Mouse (Mus musculus): ENCODE measurements around the gene Jmy. TPM values are rescaled to one million over a fixed set of nuclear protein-coding genes. Genes with fewer than 3 reads are reported as not detected.

Gene Jmy
- 2.8 and 3.4 TPM in 2 replicates for polyA plus RNA-seq (2014; fragmentation: Nextera tagmentation; extraction: Ambion mirVana)

DNA sequence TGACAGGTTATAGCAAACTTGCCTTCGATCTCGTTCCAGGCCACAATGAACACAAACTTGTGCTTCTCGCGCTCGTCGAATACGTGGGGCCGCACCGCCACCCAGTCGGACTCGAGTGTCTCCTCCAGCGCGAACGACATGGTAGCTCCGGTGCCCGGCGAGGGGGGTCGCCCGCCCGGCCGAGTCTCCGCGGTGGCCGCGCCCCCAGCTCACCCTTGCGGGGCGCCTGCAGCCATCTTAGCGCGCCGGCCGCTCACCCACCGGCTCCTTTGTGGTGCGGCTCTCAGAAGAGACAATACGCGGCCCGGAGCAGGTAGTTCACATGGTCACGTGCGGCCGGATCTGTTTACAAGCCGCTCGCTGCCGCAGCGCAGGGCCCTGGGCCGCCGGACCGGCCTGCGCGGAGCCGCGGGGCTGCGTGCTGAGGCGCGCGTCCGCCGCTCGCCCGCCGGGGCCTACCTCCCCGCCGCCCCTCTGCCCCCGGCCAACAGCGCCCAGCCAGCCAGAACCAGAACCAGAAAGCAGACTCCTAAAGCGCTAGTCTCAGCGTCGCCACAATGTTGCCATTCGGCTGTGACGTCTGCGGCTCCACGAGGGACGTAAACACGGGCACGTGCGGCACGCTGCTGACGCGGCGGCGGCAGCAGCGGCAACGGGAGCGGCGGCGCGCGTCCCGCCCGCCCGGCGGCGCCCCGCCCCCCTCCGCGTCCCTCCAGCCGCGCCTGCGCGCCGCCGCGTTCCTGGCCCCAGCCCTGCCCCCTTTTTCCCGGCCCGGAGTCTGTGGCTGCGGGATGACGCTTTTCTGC is at the start of gene Jmy:
Jmy (minus strand) TSS at position 642 of the 806 bp plus-strand sequence.
- Histone ChIP-seq H3K4me2 (peak within 1 kb of the TSS; percentile 70), H3K9me3 (ENCODE audit: control insufficient read depth, low read length) (no peaks in the 10 kb centered on the region), H3K36me3 (ENCODE audit: control insufficient read depth, insufficient read depth, low read length) (peaks cover 4% of the 10 kb centered on the region; the same call in 1 of the 2 replicates), H3K9ac (ENCODE audit: low read depth, low read length) (peak within 1 kb of the TSS; percentile 81), H3K4me3 (ENCODE audit: low read depth, low read length) (peak within 1 kb of the TSS; percentile 69), H3K27me3 (replicated peaks; ENCODE audit: control insufficient read depth, insufficient read depth, low read length) (no peaks in the 10 kb centered on the region), H3K27ac (ENCODE audit: low read depth, low read length) (peak within 1 kb of the TSS; percentile 94), H3K4me1 (replicated peaks; ENCODE audit: control insufficient read depth, insufficient read depth, low read length) (peaks cover 13% of the 10 kb centered on the region)
- under 1% methylated on average over 105 of the region's 105 CpGs for WGBS
- ATAC-seq (replicated peaks; ENCODE audit: low FRiP score) (peak; percentile 85), DNase-seq (ENCODE audit: low spot score) (peak; percentile 85)

DNA sequence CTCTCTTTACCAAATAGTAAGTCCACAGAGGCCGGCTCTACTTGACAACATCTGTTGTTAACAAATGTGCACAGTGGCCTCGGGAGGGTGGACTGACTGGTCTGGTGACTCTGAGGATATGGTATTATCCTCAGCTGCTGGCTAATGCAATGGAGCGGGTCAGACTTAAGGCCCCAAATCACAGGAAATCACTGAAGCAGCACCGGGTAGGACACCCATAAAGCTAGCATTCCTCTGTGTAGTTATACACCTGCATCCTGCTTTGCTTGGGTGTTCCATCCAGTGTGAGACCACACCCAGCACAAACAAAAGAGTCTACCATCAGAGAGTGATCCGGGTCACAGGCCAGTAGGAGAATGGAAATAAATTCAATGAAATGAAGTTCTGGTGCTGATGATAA is 48.0 kb upstream of the Jmy start:
- Histone ChIP-seq H3K27me3 (replicated peaks; ENCODE audit: control insufficient read depth, insufficient read depth, low read length) (no peaks in the 10 kb centered on the region), H3K36me3 (ENCODE audit: control insufficient read depth, insufficient read depth, low read length) (no peaks in the 10 kb centered on the region), H3K4me1 (replicated peaks; ENCODE audit: control insufficient read depth, insufficient read depth, low read length) (no peaks in the 10 kb centered on the region), H3K4me2 (no peak overlapping the region), H3K27ac (ENCODE audit: low read depth, low read length) (no peak overlapping the region), H3K9ac (ENCODE audit: low read depth, low read length) (no peak overlapping the region), H3K4me3 (ENCODE audit: low read depth, low read length) (no peak overlapping the region), H3K9me3 (ENCODE audit: control insufficient read depth, low read length) (no peaks in the 10 kb centered on the region)
- ATAC-seq (replicated peaks; ENCODE audit: low FRiP score), result no peak
- no peak for DNase-seq (ENCODE audit: low spot score)
- 85% methylated on average over 5 of the region's 5 CpGs for WGBS

DNA sequence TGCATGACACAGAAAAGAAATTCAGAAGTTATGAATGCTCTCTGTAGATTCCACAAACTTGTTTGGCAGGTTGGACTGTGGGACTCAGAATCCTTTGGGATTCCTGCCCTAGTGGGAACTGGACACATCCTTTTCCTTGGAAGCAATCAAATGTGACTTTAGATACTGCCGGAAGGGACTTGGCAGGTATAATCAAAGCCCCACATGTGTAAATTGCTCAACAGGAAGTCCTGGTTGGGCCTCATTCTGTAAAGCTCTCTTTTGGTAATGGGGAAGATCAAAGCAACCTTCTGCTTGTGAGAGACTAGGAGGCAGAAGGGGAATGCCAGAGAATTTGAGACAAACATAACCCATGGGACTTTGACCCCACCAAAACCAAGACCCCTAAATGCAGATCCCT is 46.4 kb upstream of the Jmy start:
- Histone ChIP-seq H3K9me3 (ENCODE audit: control insufficient read depth, low read length) (no peaks in the 10 kb centered on the region), H3K4me1 (replicated peaks; ENCODE audit: control insufficient read depth, insufficient read depth, low read length) (no peaks in the 10 kb centered on the region), H3K4me2 (no peak overlapping the region), H3K4me3 (ENCODE audit: low read depth, low read length) (no peak overlapping the region), H3K27me3 (replicated peaks; ENCODE audit: control insufficient read depth, insufficient read depth, low read length) (no peaks in the 10 kb centered on the region), H3K27ac (ENCODE audit: low read depth, low read length) (no peak overlapping the region), H3K36me3 (ENCODE audit: control insufficient read depth, insufficient read depth, low read length) (no peaks in the 10 kb centered on the region), H3K9ac (ENCODE audit: low read depth, low read length) (no peak overlapping the region)
- DNase-seq (ENCODE audit: low spot score), result no peak
- no peak for ATAC-seq (replicated peaks; ENCODE audit: low FRiP score)
- 66% methylated on average over 1 of the region's 1 CpGs for WGBS

DNA sequence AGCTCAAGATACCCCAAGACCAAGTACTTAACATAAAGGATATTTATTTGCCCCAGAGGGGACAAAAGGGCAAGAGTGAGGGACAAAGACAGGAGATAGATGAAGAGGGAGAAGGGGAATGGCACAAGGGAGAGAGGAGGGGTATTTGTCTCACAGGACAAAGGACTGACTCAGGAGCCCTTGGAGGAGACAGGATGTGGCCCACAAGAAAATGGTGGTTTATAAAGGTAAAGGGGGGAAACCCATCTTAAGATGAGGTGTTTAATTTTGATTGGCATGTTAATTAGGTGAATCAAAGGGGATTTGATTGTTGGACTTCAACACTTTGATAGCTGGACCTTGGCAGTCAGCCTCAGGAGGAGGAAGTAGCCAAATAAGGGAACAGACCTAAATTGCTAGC is 44.7 kb upstream of the Jmy start:
- H3K4me1 ChIP-seq (replicated peaks; ENCODE audit: control insufficient read depth, insufficient read depth, low read length), result no peaks in the 10 kb centered on the region
- DNase-seq (ENCODE audit: low spot score) (no peak), ATAC-seq (replicated peaks; ENCODE audit: low FRiP score) (no peak)
- H3K36me3 ChIP-seq (ENCODE audit: control insufficient read depth, insufficient read depth, low read length), result no peaks in the 10 kb centered on the region
- no peaks in the 10 kb centered on the region for H3K27me3 ChIP-seq (replicated peaks; ENCODE audit: control insufficient read depth, insufficient read depth, low read length)
- no peak overlapping the region for H3K4me2 ChIP-seq
- H3K9me3 ChIP-seq (ENCODE audit: control insufficient read depth, low read length), result no peaks in the 10 kb centered on the region
- H3K9ac ChIP-seq (ENCODE audit: low read depth, low read length), result no peak overlapping the region
- no peak overlapping the region for H3K27ac ChIP-seq (ENCODE audit: low read depth, low read length)
- no peak overlapping the region for H3K4me3 ChIP-seq (ENCODE audit: low read depth, low read length)

DNA sequence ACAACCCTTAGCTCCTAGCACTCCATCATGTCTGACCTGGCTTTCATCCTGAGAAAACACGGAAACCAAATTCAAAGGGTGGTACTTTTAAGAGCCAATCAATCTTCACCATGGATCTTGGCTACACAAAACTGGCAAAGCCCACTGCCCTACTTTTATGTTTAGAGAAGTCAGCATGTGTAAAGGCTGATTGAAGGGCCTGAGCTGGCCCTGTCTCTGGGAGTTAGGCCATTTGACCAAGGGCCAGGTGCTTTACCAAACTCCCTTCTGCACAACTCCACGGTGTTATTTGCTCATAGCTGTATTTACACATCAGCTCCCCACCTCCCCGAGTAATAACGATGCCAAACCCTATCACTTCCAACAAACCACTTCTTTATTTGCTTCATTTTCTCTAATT is 39.7 kb upstream of the Jmy start:
- DNase-seq (ENCODE audit: low spot score) (no peak), ATAC-seq (replicated peaks; ENCODE audit: low FRiP score) (no peak)
- no peaks in the 10 kb centered on the region for H3K36me3 ChIP-seq (ENCODE audit: control insufficient read depth, insufficient read depth, low read length)
- WGBS, result 73% methylated on average over 4 of the region's 4 CpGs
- H3K9ac ChIP-seq (ENCODE audit: low read depth, low read length), result no peak overlapping the region
- no peaks in the 10 kb centered on the region for H3K9me3 ChIP-seq (ENCODE audit: control insufficient read depth, low read length)
- H3K4me2 ChIP-seq, result no peak overlapping the region
- H3K27ac ChIP-seq (ENCODE audit: low read depth, low read length), result no peak overlapping the region
- no peaks in the 10 kb centered on the region for H3K4me1 ChIP-seq (replicated peaks; ENCODE audit: control insufficient read depth, insufficient read depth, low read length)
- H3K27me3 ChIP-seq (replicated peaks; ENCODE audit: control insufficient read depth, insufficient read depth, low read length), result no peaks in the 10 kb centered on the region
- H3K4me3 ChIP-seq (ENCODE audit: low read depth, low read length), result no peak overlapping the region

DNA sequence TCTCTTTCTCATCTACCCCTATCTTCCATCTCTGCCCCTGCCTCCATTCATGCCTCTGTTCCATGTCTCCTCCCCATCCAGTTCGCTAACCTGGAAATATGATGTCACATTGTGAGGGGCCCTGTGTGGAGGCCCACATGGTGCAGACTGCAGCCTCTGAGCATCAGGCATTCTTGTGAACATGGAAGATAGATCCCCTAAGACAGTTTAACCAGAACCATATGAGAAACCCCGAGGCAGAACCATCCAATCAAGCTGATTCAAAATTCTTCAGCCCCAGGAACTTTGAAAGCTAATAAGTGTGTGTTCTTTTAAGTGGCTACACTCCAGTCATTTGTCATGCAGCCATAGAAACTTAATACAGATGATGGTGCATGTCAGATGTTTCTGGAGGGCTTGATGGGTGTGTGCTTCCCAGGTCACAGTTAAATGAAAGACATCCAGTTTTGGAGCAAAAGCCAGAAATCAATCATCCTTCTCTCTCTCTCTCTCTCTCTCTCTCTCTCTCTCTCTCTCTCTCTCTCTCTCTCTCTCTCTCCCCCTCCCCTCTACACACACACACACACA is 19.2 kb upstream of the Jmy start:
- no peaks in the 10 kb centered on the region for H3K4me1 ChIP-seq (replicated peaks; ENCODE audit: control insufficient read depth, insufficient read depth, low read length)
- H3K36me3 ChIP-seq (ENCODE audit: control insufficient read depth, insufficient read depth, low read length), result no peaks in the 10 kb centered on the region
- H3K4me3 ChIP-seq (ENCODE audit: low read depth, low read length), result no peak overlapping the region
- no peak overlapping the region for H3K9ac ChIP-seq (ENCODE audit: low read depth, low read length)
- H3K4me2 ChIP-seq, result no peak overlapping the region
- no peak for DNase-seq (ENCODE audit: low spot score)
- H3K27ac ChIP-seq (ENCODE audit: low read depth, low read length), result no peak overlapping the region
- 60% methylated on average over 2 of the region's 2 CpGs for WGBS
- ATAC-seq (replicated peaks; ENCODE audit: low FRiP score), result no peak
- H3K27me3 ChIP-seq (replicated peaks; ENCODE audit: control insufficient read depth, insufficient read depth, low read length), result no peaks in the 10 kb centered on the region
- H3K9me3 ChIP-seq (ENCODE audit: control insufficient read depth, low read length), result no peaks in the 10 kb centered on the region

DNA sequence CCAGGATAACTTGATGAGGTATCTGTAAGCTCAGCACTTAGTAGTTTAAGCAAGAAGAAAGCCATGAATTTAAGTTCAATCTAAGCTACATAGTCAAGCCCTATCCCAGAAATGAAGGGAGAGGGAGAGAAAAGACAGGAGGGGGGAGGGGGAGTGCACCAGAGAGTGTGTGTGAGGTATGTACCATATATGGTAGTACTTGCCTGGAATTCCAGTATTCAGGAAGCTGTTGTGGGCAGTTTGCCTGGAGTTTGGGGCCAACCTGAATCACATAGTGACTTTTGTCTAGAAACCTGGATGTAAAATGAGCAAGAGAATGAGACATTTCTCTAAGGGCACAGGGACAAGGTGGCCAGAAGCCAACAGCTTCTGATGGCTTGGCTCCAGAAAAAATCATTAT is 17.6 kb upstream of the Jmy start:
- ATAC-seq (replicated peaks; ENCODE audit: low FRiP score), result no peak
- H3K9ac ChIP-seq (ENCODE audit: low read depth, low read length), result no peak overlapping the region
- no peak overlapping the region for H3K4me3 ChIP-seq (ENCODE audit: low read depth, low read length)
- no peaks in the 10 kb centered on the region for H3K36me3 ChIP-seq (ENCODE audit: control insufficient read depth, insufficient read depth, low read length)
- no peaks in the 10 kb centered on the region for H3K9me3 ChIP-seq (ENCODE audit: control insufficient read depth, low read length)
- H3K27ac ChIP-seq (ENCODE audit: low read depth, low read length), result no peak overlapping the region
- no peaks in the 10 kb centered on the region for H3K4me1 ChIP-seq (replicated peaks; ENCODE audit: control insufficient read depth, insufficient read depth, low read length)
- DNase-seq (ENCODE audit: low spot score), result no peak
- H3K27me3 ChIP-seq (replicated peaks; ENCODE audit: control insufficient read depth, insufficient read depth, low read length), result no peaks in the 10 kb centered on the region
- no peak overlapping the region for H3K4me2 ChIP-seq

DNA sequence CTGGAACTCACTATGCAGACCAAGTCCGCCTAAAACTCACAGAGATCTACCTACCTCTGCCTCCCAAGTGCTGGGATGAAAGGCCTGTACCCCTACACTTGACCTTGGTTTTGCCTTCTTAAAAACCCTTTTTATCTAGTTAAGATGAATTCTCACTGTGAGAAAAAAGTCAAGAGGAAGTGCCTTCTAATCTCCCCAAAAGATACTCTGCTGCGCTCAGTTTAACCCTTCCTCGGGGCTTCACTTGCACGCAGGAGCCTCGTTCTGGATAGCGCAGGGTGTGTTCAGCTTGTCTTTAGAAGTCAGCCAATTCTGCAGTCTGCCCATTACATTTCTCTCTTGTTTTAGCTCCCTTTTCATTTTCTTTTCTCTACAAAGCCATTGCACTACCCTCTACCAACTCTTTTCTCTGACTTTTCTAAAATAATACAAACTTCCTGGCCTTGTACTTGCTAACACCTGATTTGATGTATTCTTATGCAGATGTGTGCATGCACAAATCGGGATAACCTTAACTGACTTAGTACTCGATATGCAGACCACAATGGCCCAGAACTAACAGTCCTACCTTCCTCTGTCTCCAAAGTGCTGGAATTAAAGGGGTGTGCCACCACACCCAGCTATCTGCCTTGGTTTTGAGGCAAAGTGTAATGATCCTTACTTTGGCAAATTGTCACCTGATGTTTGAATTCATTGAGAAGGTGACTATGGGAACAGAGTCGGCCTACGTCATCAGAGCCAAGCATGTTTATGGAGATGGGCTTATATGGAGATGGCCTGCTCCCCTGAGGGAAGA is 14.6 kb upstream of the Jmy start:
- no peak overlapping the region for H3K27ac ChIP-seq (ENCODE audit: low read depth, low read length)
- no peaks in the 10 kb centered on the region for H3K9me3 ChIP-seq (ENCODE audit: control insufficient read depth, low read length)
- no peak overlapping the region for H3K4me3 ChIP-seq (ENCODE audit: low read depth, low read length)
- H3K36me3 ChIP-seq (ENCODE audit: control insufficient read depth, insufficient read depth, low read length), result no peaks in the 10 kb centered on the region
- H3K9ac ChIP-seq (ENCODE audit: low read depth, low read length), result no peak overlapping the region
- no peaks in the 10 kb centered on the region for H3K4me1 ChIP-seq (replicated peaks; ENCODE audit: control insufficient read depth, insufficient read depth, low read length)
- H3K4me2 ChIP-seq, result no peak overlapping the region
- no peak for DNase-seq (ENCODE audit: low spot score)
- H3K27me3 ChIP-seq (replicated peaks; ENCODE audit: control insufficient read depth, insufficient read depth, low read length), result no peaks in the 10 kb centered on the region
- no peak for ATAC-seq (replicated peaks; ENCODE audit: low FRiP score)
- WGBS, result 73% methylated on average over 10 of the region's 10 CpGs
